Mouse (Mus musculus): ENCODE measurements at regions not wholly inside any gene's neighbourhood (a gene's known extent, or its start where the extent isn't known, plus 50 kb on each side); places are given as distances from the start of the nearest gene placed in this dataset.

- Histone ChIP-seq H3K36me3 (ENCODE audit: control insufficient read depth, insufficient read depth) (no peaks in the 10 kb centered on the region), H3K4me3 (ENCODE audit: insufficient read depth, poor library complexity, severe bottlenecking) (no peak overlapping the region), H3K27me3 (ENCODE audit: control insufficient read depth, insufficient read depth, insufficient read length) (no peaks in the 10 kb centered on the region), H3K79me2 (ENCODE audit: control insufficient read depth, insufficient read depth) (no peaks in the 10 kb centered on the region), H3K79me3 (ENCODE audit: low read depth) (no peaks in the 10 kb centered on the region), H3ac (ENCODE audit: control insufficient read depth, insufficient read length, low read depth) (no peak overlapping the region)
- TF ChIP-seq MYOG (IDR thresholded peaks at IDR 0.05; ENCODE audit: control insufficient read depth, extremely low read depth, insufficient read length), result no peak
- no peak for TF ChIP-seq FOSL1 (IDR thresholded peaks at IDR 0.05; ENCODE audit: insufficient read depth, low read length, poor library complexity, severe bottlenecking)
- TF ChIP-seq CTCF (IDR thresholded peaks at IDR 0.05; ENCODE audit: control insufficient read depth, insufficient read depth, insufficient read length), result no peak
- no peak for TF ChIP-seq CEBPB (IDR thresholded peaks at IDR 0.05; ENCODE audit: low read depth)
- TF ChIP-seq USF1 (IDR thresholded peaks at IDR 0.05; ENCODE audit: low read depth), result no peak
Observed at GRCm38 (mm10) chr12:32605353-32605752, 214.0 kb upstream of the Nampt start.

- no peak overlapping the region for H3ac ChIP-seq (ENCODE audit: control insufficient read depth, insufficient read length, low read depth)
- H3K79me2 ChIP-seq (ENCODE audit: control insufficient read depth, insufficient read depth), result no peaks in the 10 kb centered on the region
- H3K79me3 ChIP-seq (ENCODE audit: low read depth), result no peaks in the 10 kb centered on the region
- TF ChIP-seq CTCF (IDR thresholded peaks at IDR 0.05; ENCODE audit: control insufficient read depth, insufficient read depth, insufficient read length), result no peak
- no peak for TF ChIP-seq FOSL1 (IDR thresholded peaks at IDR 0.05; ENCODE audit: insufficient read depth, low read length, poor library complexity, severe bottlenecking)
- no peak for TF ChIP-seq MYOD1 (IDR thresholded peaks at IDR 0.05; ENCODE audit: control insufficient read depth, insufficient read length, low read depth)
- TF ChIP-seq MAX (IDR thresholded peaks at IDR 0.05), result no peak
- no peak for TF ChIP-seq CEBPB (IDR thresholded peaks at IDR 0.05; ENCODE audit: low read depth)
- no peak for TF ChIP-seq USF1 (IDR thresholded peaks at IDR 0.05; ENCODE audit: low read depth)
- H3K36me3 ChIP-seq (ENCODE audit: control insufficient read depth, insufficient read depth), result no peaks in the 10 kb centered on the region
- H3K4me3 ChIP-seq (ENCODE audit: insufficient read depth, poor library complexity, severe bottlenecking), result no peak overlapping the region
- H3K27me3 ChIP-seq (ENCODE audit: control insufficient read depth, insufficient read depth, insufficient read length), result no peaks in the 10 kb centered on the region
Observed at GRCm38 (mm10) chr12:32615000-32615399, 204.3 kb upstream of the Nampt start.

GRCm38 (mm10) chr12:32616086-32616485 is 203.3 kb upstream of the Nampt start:
- H3K79me3 ChIP-seq (ENCODE audit: low read depth), result no peaks in the 10 kb centered on the region
- no peak overlapping the region for H3K4me3 ChIP-seq (ENCODE audit: insufficient read depth, poor library complexity, severe bottlenecking)
- no peaks in the 10 kb centered on the region for H3K27me3 ChIP-seq (ENCODE audit: control insufficient read depth, insufficient read depth, insufficient read length)
- H3K79me2 ChIP-seq (ENCODE audit: control insufficient read depth, insufficient read depth), result no peaks in the 10 kb centered on the region
- TF ChIP-seq CTCF (IDR thresholded peaks at IDR 0.05; ENCODE audit: control insufficient read depth, insufficient read depth, insufficient read length) (no peak), MAX (IDR thresholded peaks at IDR 0.05) (no peak), CEBPB (IDR thresholded peaks at IDR 0.05; ENCODE audit: low read depth) (no peak), USF1 (IDR thresholded peaks at IDR 0.05; ENCODE audit: low read depth) (no peak), MYOG (IDR thresholded peaks at IDR 0.05; ENCODE audit: control insufficient read depth, extremely low read depth, insufficient read length) (no peak), FOSL1 (IDR thresholded peaks at IDR 0.05; ENCODE audit: insufficient read depth, low read length, poor library complexity, severe bottlenecking) (no peak), MYOD1 (IDR thresholded peaks at IDR 0.05; ENCODE audit: control insufficient read depth, insufficient read length, low read depth) (no peak)
- H3ac ChIP-seq (ENCODE audit: control insufficient read depth, insufficient read length, low read depth), result no peak overlapping the region
- no peaks in the 10 kb centered on the region for H3K36me3 ChIP-seq (ENCODE audit: control insufficient read depth, insufficient read depth)

- no peaks in the 10 kb centered on the region for H3K36me3 ChIP-seq (ENCODE audit: control insufficient read depth, insufficient read depth)
Observed at GRCm38 (mm10) chr12:32617031-32617430, 202.3 kb upstream of the Nampt start.

GRCm38 (mm10) chr12:32619830-32620229 is 199.5 kb upstream of the Nampt start:
- TF ChIP-seq MAX (IDR thresholded peaks at IDR 0.05), result no peak
- no peak for TF ChIP-seq MYOD1 (IDR thresholded peaks at IDR 0.05; ENCODE audit: control insufficient read depth, insufficient read length, low read depth)
- no peak for TF ChIP-seq CTCF (IDR thresholded peaks at IDR 0.05; ENCODE audit: control insufficient read depth, insufficient read depth, insufficient read length)
- no peak for TF ChIP-seq FOSL1 (IDR thresholded peaks at IDR 0.05; ENCODE audit: insufficient read depth, low read length, poor library complexity, severe bottlenecking)
- TF ChIP-seq USF1 (IDR thresholded peaks at IDR 0.05; ENCODE audit: low read depth), result no peak
- TF ChIP-seq MYOG (IDR thresholded peaks at IDR 0.05; ENCODE audit: control insufficient read depth, extremely low read depth, insufficient read length), result no peak
- TF ChIP-seq CEBPB (IDR thresholded peaks at IDR 0.05; ENCODE audit: low read depth), result no peak
- Histone ChIP-seq H3K4me3 (ENCODE audit: insufficient read depth, poor library complexity, severe bottlenecking) (no peak overlapping the region), H3K79me3 (ENCODE audit: low read depth) (no peaks in the 10 kb centered on the region)

More at GRCm38 (mm10) chr12:32617031-32617430, 202.3 kb upstream of the Nampt start:
- no peaks in the 10 kb centered on the region for H3K27me3 ChIP-seq (ENCODE audit: control insufficient read depth, insufficient read depth, insufficient read length)
- no peaks in the 10 kb centered on the region for H3K79me2 ChIP-seq (ENCODE audit: control insufficient read depth, insufficient read depth)
- no peak for TF ChIP-seq CEBPB (IDR thresholded peaks at IDR 0.05; ENCODE audit: low read depth)
- TF ChIP-seq USF1 (IDR thresholded peaks at IDR 0.05; ENCODE audit: low read depth), result no peak
- no peak for TF ChIP-seq MAX (IDR thresholded peaks at IDR 0.05)
- TF ChIP-seq MYOG (IDR thresholded peaks at IDR 0.05; ENCODE audit: control insufficient read depth, extremely low read depth, insufficient read length), result no peak
- TF ChIP-seq FOSL1 (IDR thresholded peaks at IDR 0.05; ENCODE audit: insufficient read depth, low read length, poor library complexity, severe bottlenecking), result no peak
- no peak overlapping the region for H3K4me3 ChIP-seq (ENCODE audit: insufficient read depth, poor library complexity, severe bottlenecking)
- H3ac ChIP-seq (ENCODE audit: control insufficient read depth, insufficient read length, low read depth), result no peak overlapping the region
- H3K79me3 ChIP-seq (ENCODE audit: low read depth), result no peaks in the 10 kb centered on the region

GRCm38 (mm10) chr12:32621739-32622138 is 197.6 kb upstream of the Nampt start:
- no peaks in the 10 kb centered on the region for H3K79me2 ChIP-seq (ENCODE audit: control insufficient read depth, insufficient read depth)
- no peaks in the 10 kb centered on the region for H3K79me3 ChIP-seq (ENCODE audit: low read depth)
- no peaks in the 10 kb centered on the region for H3K27me3 ChIP-seq (ENCODE audit: control insufficient read depth, insufficient read depth, insufficient read length)
- no peak for TF ChIP-seq MYOG (IDR thresholded peaks at IDR 0.05; ENCODE audit: control insufficient read depth, extremely low read depth, insufficient read length)
- no peak for TF ChIP-seq USF1 (IDR thresholded peaks at IDR 0.05; ENCODE audit: low read depth)
- TF ChIP-seq MAX (IDR thresholded peaks at IDR 0.05), result no peak
- TF ChIP-seq CTCF (IDR thresholded peaks at IDR 0.05; ENCODE audit: control insufficient read depth, insufficient read depth, insufficient read length), result no peak
- no peak for TF ChIP-seq CEBPB (IDR thresholded peaks at IDR 0.05; ENCODE audit: low read depth)
- no peak for TF ChIP-seq FOSL1 (IDR thresholded peaks at IDR 0.05; ENCODE audit: insufficient read depth, low read length, poor library complexity, severe bottlenecking)
- TF ChIP-seq MYOD1 (IDR thresholded peaks at IDR 0.05; ENCODE audit: control insufficient read depth, insufficient read length, low read depth), result no peak
- no peak overlapping the region for H3ac ChIP-seq (ENCODE audit: control insufficient read depth, insufficient read length, low read depth)
- H3K36me3 ChIP-seq (ENCODE audit: control insufficient read depth, insufficient read depth), result no peaks in the 10 kb centered on the region
- no peak overlapping the region for H3K4me3 ChIP-seq (ENCODE audit: insufficient read depth, poor library complexity, severe bottlenecking)

More at GRCm38 (mm10) chr12:32619830-32620229, 199.5 kb upstream of the Nampt start:
- Histone ChIP-seq H3K27me3 (ENCODE audit: control insufficient read depth, insufficient read depth, insufficient read length) (no peaks in the 10 kb centered on the region), H3K79me2 (ENCODE audit: control insufficient read depth, insufficient read depth) (no peaks in the 10 kb centered on the region), H3K36me3 (ENCODE audit: control insufficient read depth, insufficient read depth) (no peaks in the 10 kb centered on the region), H3ac (ENCODE audit: control insufficient read depth, insufficient read length, low read depth) (no peak overlapping the region)
